12 mouse cellular contexts compared by ENCODE assay signal in the genomic region with DNA sequence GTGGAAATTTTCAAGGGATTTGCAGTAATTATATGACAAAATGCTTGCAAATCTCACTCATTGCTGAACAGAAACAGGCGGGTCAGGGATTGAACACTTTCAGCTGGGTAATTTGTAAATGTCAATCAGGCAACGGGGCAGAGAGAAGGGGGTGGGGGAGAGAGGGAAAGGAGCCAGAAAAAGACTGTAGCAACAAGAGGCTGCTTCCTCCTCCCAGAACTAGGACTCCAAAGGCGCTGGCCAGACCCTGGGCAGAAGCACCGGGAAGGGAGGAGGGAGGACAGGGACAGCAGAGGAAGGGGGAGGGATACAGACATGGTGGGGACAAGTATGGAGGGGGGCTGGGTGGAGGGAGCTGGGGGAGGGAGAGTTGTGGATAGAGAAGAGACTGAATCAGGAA. TPM values are rescaled to one million over a fixed set of nuclear protein-coding genes. Genes with fewer than 3 reads are reported as not detected.
A peak's percentile ranks its signal among the peaks of the same experiment; 100 is the strongest.
DNase-seq lines count a peak whose midpoint lies in the region; ATAC-seq lines count a peak whose summit lies in the region.
"Had no signal": no experiment of that assay in that cellular context is flagged by ENCODE, and none has a peak within 500 bp of the region (broad histone marks: within the 10 kb centered on the region; RNA-seq: fewer than 3 reads in every experiment).

No protein-coding gene starts in this region.

- no peaks in the 10 kb centered on the region for H3K9me3 ChIP-seq in limb, embryonic 12.5 days
- no peaks in the 10 kb centered on the region for H3K9me3 ChIP-seq in limb, embryonic 10.5 days (replicated peaks)
- H3K9me3 ChIP-seq in embryonic facial prominence, embryonic 11.5 days (replicated peaks; ENCODE audit: control insufficient read depth, low read length) = no peaks in the 10 kb centered on the region
- H3K9me3 ChIP-seq in hindbrain, embryonic 13.5 days = no peaks in the 10 kb centered on the region
- no peaks in the 10 kb centered on the region for H3K9me3 ChIP-seq in neural tube, embryonic 15.5 days (replicated peaks)
- H3K9me3 ChIP-seq: liver, embryonic 13.5 days had no signal

- no peak for ATAC-seq in limb, embryonic 12.5 days (ENCODE audit: insufficient number of reproducible peaks, insufficient read depth, low FRiP score, low TSS enrichment, low read depth)
- no peak for ATAC-seq in embryonic facial prominence, embryonic 11.5 days (replicated peaks; ENCODE audit: insufficient number of reproducible peaks, low FRiP score, low TSS enrichment, low read depth)
- ATAC-seq in hindbrain, embryonic 13.5 days (ENCODE audit: low FRiP score) = peak; percentile 55; the same call in 1 of the 2 replicates
- ATAC-seq in neural tube, embryonic 15.5 days (ENCODE audit: low FRiP score) = peak; percentile 46
- no peak for ATAC-seq in CD4-positive, CD25-positive, alpha-beta regulatory T cell, adult 4 months

- no peaks in the 10 kb centered on the region for H3K36me3 ChIP-seq in limb, embryonic 12.5 days
- no peaks in the 10 kb centered on the region for H3K36me3 ChIP-seq in limb, embryonic 10.5 days
- no peaks in the 10 kb centered on the region for H3K36me3 ChIP-seq in embryonic facial prominence, embryonic 11.5 days (replicated peaks; ENCODE audit: control insufficient read depth, insufficient read depth, low read depth, low read length)
- H3K36me3 ChIP-seq in hindbrain, embryonic 13.5 days = no peaks in the 10 kb centered on the region
- no peaks in the 10 kb centered on the region for H3K36me3 ChIP-seq in neural tube, embryonic 15.5 days
- H3K36me3 ChIP-seq: liver, embryonic 13.5 days had no signal

- peaks cover 34% of the 10 kb centered on the region for H3K27me3 ChIP-seq in limb, embryonic 12.5 days
- peaks cover 61% of the 10 kb centered on the region for H3K27me3 ChIP-seq in limb, embryonic 10.5 days (ENCODE audit: low read depth, poor library complexity, severe bottlenecking)
- H3K27me3 ChIP-seq in embryonic facial prominence, embryonic 11.5 days (ENCODE audit: control insufficient read depth, insufficient read depth, low read length) = peaks cover 5% of the 10 kb centered on the region; the same call in 1 of the 2 replicates
- H3K27me3 ChIP-seq in hindbrain, embryonic 13.5 days = peaks cover 40% of the 10 kb centered on the region
- 0 out of 2 replicates have a peak, but pooled peaks cover 5% of the 10 kb centered on the region for H3K27me3 ChIP-seq in neural tube, embryonic 15.5 days (replicated peaks)

- H3K27ac ChIP-seq in limb, embryonic 12.5 days = no peak overlapping the region
- H3K27ac ChIP-seq in limb, embryonic 10.5 days = no peak overlapping the region; the same call in 1 of the 2 replicates
- H3K27ac ChIP-seq in embryonic facial prominence, embryonic 11.5 days (replicated peaks; ENCODE audit: low read depth, low read length) = no peak overlapping the region
- peak overlapping the region; percentile 85 for H3K27ac ChIP-seq in hindbrain, embryonic 13.5 days
- peak overlapping the region; percentile 54 for H3K27ac ChIP-seq in neural tube, embryonic 15.5 days (replicated peaks)
- H3K27ac ChIP-seq: liver, embryonic 13.5 days had no signal

- WGBS in limb, embryonic 12.5 days = under 1% methylated on average over 4 of the region's 4 CpGs
- 4% methylated on average over 4 of the region's 4 CpGs for WGBS in limb, embryonic 10.5 days
- 3% methylated on average over 4 of the region's 4 CpGs for WGBS in embryonic facial prominence, embryonic 11.5 days
- WGBS in hindbrain, embryonic 13.5 days = 0% methylated on average over 4 of the region's 4 CpGs
- WGBS in neural tube, embryonic 15.5 days = 7% methylated on average over 4 of the region's 4 CpGs

- no peak overlapping the region for H3K4me2 ChIP-seq in limb, embryonic 12.5 days
- no peak overlapping the region for H3K4me2 ChIP-seq in embryonic facial prominence, embryonic 11.5 days (ENCODE audit: low read depth, low read length)
- no peak overlapping the region for H3K4me2 ChIP-seq in hindbrain, embryonic 13.5 days
- no peak overlapping the region for H3K4me2 ChIP-seq in neural tube, embryonic 15.5 days
- H3K4me2 ChIP-seq: liver, embryonic 13.5 days had no signal

- DNase-seq in limb, embryonic 10.5 days (ENCODE audit: low spot score) = no peak
- DNase-seq in embryonic facial prominence, embryonic 11.5 days (ENCODE audit: low spot score) = peak; percentile 68
- no peak for DNase-seq in urinary bladder, postnatal 36 days (ENCODE audit: low spot score in 2 of 2)
- DNase-seq in cerebellum, postnatal 25 days = no peak
- DNase-seq: heart, postnatal 14 days; kidney, postnatal 14 days; liver, embryonic 13.5 days; thymus, postnatal 36 days had no signal

- no peak overlapping the region for H3K4me3 ChIP-seq in limb, embryonic 12.5 days (replicated peaks)
- no peak overlapping the region for H3K4me3 ChIP-seq in limb, embryonic 10.5 days
- no peak overlapping the region for H3K4me3 ChIP-seq in embryonic facial prominence, embryonic 11.5 days (ENCODE audit: low read depth, low read length)
- no peak overlapping the region for H3K4me3 ChIP-seq in hindbrain, embryonic 13.5 days
- H3K4me3 ChIP-seq in neural tube, embryonic 15.5 days (replicated peaks) = no peak overlapping the region
- H3K4me3 ChIP-seq: liver, embryonic 13.5 days had no signal

- peaks cover 29% of the 10 kb centered on the region for H3K4me1 ChIP-seq in limb, embryonic 12.5 days (replicated peaks)
- H3K4me1 ChIP-seq in limb, embryonic 10.5 days = peaks cover 35% of the 10 kb centered on the region
- H3K4me1 ChIP-seq in embryonic facial prominence, embryonic 11.5 days (ENCODE audit: control insufficient read depth, insufficient read depth, low read length) = peaks cover 3% of the 10 kb centered on the region; the same call in 1 of the 2 replicates
- peaks cover 65% of the 10 kb centered on the region for H3K4me1 ChIP-seq in hindbrain, embryonic 13.5 days (replicated peaks)
- peaks cover 37% of the 10 kb centered on the region for H3K4me1 ChIP-seq in neural tube, embryonic 15.5 days
- H3K4me1 ChIP-seq: liver, embryonic 13.5 days had no signal

- H3K9ac ChIP-seq in limb, embryonic 12.5 days (replicated peaks) = peak overlapping the region; percentile 24; the same call in 1 of the 2 replicates
- H3K9ac ChIP-seq in embryonic facial prominence, embryonic 11.5 days (replicated peaks; ENCODE audit: low read length) = no peak overlapping the region
- no peak overlapping the region for H3K9ac ChIP-seq in hindbrain, embryonic 13.5 days
- no peak overlapping the region for H3K9ac ChIP-seq in neural tube, embryonic 15.5 days (replicated peaks)
- H3K9ac ChIP-seq: liver, embryonic 13.5 days had no signal

RNA-seq across cellular contexts. Expression of a gene that starts 43.8 kb away (rescaled TPM):
- polyA plus RNA-seq in limb, embryonic 12.5 days (2016; fragmentation: Nextera tagmentation; extraction: Ambion mirVana) = 9.4 and 10.7 TPM in 2 replicates
- 8.3 and 9.4 TPM in 2 replicates for polyA plus RNA-seq in limb, embryonic 10.5 days (2016; fragmentation: Nextera tagmentation; extraction: Ambion mirVana)
- 7.6 and 9.9 TPM in 2 replicates for polyA plus RNA-seq in embryonic facial prominence, embryonic 11.5 days (2014; fragmentation: Nextera tagmentation; extraction: Ambion mirVana)
- 9.1 and 11.7 TPM in 2 replicates for polyA plus RNA-seq in hindbrain, embryonic 13.5 days (2015; fragmentation: Nextera tagmentation; extraction: Ambion mirVana)
- polyA plus RNA-seq in neural tube, embryonic 15.5 days (2015; fragmentation: Nextera tagmentation; extraction: Ambion mirVana) = 19.2 and 19.6 TPM in 2 replicates
- 10 to 100 TPM in 1 of 2 experiments, 1 to 10 TPM in 1; 6.8 to 12.1 TPM for polyA plus RNA-seq in CD4-positive, CD25-positive, alpha-beta regulatory T cell, adult 4 months (2017; shearing (Covaris generic))

RNA-seq across cellular contexts. Expression of a gene that starts 53.2 kb away (rescaled TPM):
- polyA plus RNA-seq in limb, embryonic 12.5 days (2016; fragmentation: Nextera tagmentation; extraction: Ambion mirVana) = 9.8 and 12.3 TPM in 2 replicates
- 12.6 and 14.2 TPM in 2 replicates for polyA plus RNA-seq in limb, embryonic 10.5 days (2016; fragmentation: Nextera tagmentation; extraction: Ambion mirVana)
- 11.7 and 12.0 TPM in 2 replicates for polyA plus RNA-seq in embryonic facial prominence, embryonic 11.5 days (2014; fragmentation: Nextera tagmentation; extraction: Ambion mirVana)
- polyA plus RNA-seq in hindbrain, embryonic 13.5 days (2015; fragmentation: Nextera tagmentation; extraction: Ambion mirVana) = 6.3 and 7.2 TPM in 2 replicates
- polyA plus RNA-seq in neural tube, embryonic 15.5 days (2015; fragmentation: Nextera tagmentation; extraction: Ambion mirVana) = 11.8 and 16.2 TPM in 2 replicates
- 10 to 100 TPM in 1 of 2 experiments, 1 to 10 TPM in 1; 8.3 to 10.9 TPM for polyA plus RNA-seq in CD4-positive, CD25-positive, alpha-beta regulatory T cell, adult 4 months (2017; shearing (Covaris generic))

Comparison
In these comparisons a context has a peak if more than half of its experiments do, and no peak if none do; other contexts are left out.
1. ATAC-seq: peak in hindbrain, embryonic 13.5 days (single experiment) and neural tube, embryonic 15.5 days (single experiment); none in limb, embryonic 12.5 days (single experiment), embryonic facial prominence, embryonic 11.5 days (single experiment) and CD4-positive, CD25-positive, alpha-beta regulatory T cell, adult 4 months (single experiment).
2. H3K27ac ChIP-seq: peak in hindbrain, embryonic 13.5 days (single experiment) and neural tube, embryonic 15.5 days (single experiment); none in limb, embryonic 12.5 days (single experiment), limb, embryonic 10.5 days (single experiment) and embryonic facial prominence, embryonic 11.5 days (single experiment).